Mouse (Mus musculus): ENCODE data around the gene Rabgef1. TPM values are rescaled to one million over a fixed set of nuclear protein-coding genes. Genes with fewer than 3 reads are reported as not detected.
A peak's percentile ranks its signal among the peaks of the same experiment; 100 is the strongest.

The Rabgef1 gene
- polyA plus RNA-seq, 1 experiment from 2014 or later: 28.6 TPM

- no peak for DNase-seq (ENCODE audit: low spot score)
Measured at GRCm38 (mm10) chr5:130228120-130228519, 56.5 kb downstream of the Rabgef1 start.

DNA sequence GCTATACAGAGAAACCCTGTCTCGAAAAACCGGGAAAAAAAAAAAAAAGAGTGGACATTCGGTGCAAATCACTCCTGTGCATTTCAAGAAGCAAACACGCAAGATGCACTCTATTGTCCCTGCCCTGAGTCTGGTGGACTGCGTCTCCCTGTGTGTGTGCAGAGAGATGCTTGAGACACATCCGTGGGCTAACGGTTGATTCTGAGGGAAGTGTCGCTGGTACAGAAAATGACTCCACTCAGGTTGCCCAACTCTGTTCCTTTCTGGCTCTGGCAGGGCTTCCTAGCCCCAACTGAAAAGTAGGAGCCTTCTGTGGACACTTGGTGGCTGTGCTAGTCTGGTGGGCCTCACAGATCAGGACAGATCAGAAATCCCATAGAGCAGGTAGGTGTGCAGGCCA lies 64.7 kb downstream of the Rabgef1 start:
- no peak for ATAC-seq (ENCODE audit: low FRiP score)
- DNase-seq (ENCODE audit: low spot score): no peak
- peaks cover 35% of the 10 kb centered on the region for H3K36me3 ChIP-seq (ENCODE audit: control insufficient read depth, insufficient read depth, low read length)
- no peak overlapping the region for H3K4me3 ChIP-seq (ENCODE audit: low read depth, low read length)
- H3K4me2 ChIP-seq (replicated peaks; ENCODE audit: low read depth, low read length): no peak overlapping the region
- no peak overlapping the region for H3K27ac ChIP-seq (ENCODE audit: low read depth, low read length)
- no peaks in the 10 kb centered on the region for H3K27me3 ChIP-seq (ENCODE audit: control insufficient read depth, insufficient read depth, low read length)
- H3K9me3 ChIP-seq (ENCODE audit: control insufficient read depth, low read length): no peaks in the 10 kb centered on the region
- no peaks in the 10 kb centered on the region for H3K4me1 ChIP-seq (replicated peaks; ENCODE audit: control insufficient read depth, insufficient read depth, low read length)
- H3K9ac ChIP-seq (ENCODE audit: low read depth, low read length): no peak overlapping the region
- 93% methylated on average over 8 of the region's 8 CpGs for WGBS

More at GRCm38 (mm10) chr5:130228120-130228519, 56.5 kb downstream of the Rabgef1 start:
- Histone ChIP-seq H3K4me3 (ENCODE audit: low read depth, low read length) (no peak overlapping the region), H3K27me3 (ENCODE audit: control insufficient read depth, insufficient read depth, low read length) (no peaks in the 10 kb centered on the region), H3K4me1 (replicated peaks; ENCODE audit: control insufficient read depth, insufficient read depth, low read length) (peaks cover 5% of the 10 kb centered on the region), H3K27ac (ENCODE audit: low read depth, low read length) (no peak overlapping the region), H3K4me2 (replicated peaks; ENCODE audit: low read depth, low read length) (no peak overlapping the region), H3K36me3 (ENCODE audit: control insufficient read depth, insufficient read depth, low read length) (peaks cover 13% of the 10 kb centered on the region), H3K9me3 (ENCODE audit: control insufficient read depth, low read length) (no peaks in the 10 kb centered on the region), H3K9ac (ENCODE audit: low read depth, low read length) (no peak overlapping the region)
- no peak for ATAC-seq (ENCODE audit: low FRiP score)
- 87% methylated on average over 4 of the region's 4 CpGs for WGBS

GRCm38 (mm10) chr5:130239236-130239635 lies 67.6 kb downstream of the Rabgef1 start:
- Histone ChIP-seq H3K36me3 (ENCODE audit: control insufficient read depth, insufficient read depth, low read length) (peaks cover 15% of the 10 kb centered on the region), H3K9me3 (ENCODE audit: control insufficient read depth, low read length) (no peaks in the 10 kb centered on the region), H3K27ac (ENCODE audit: low read depth, low read length) (no peak overlapping the region), H3K4me2 (replicated peaks; ENCODE audit: low read depth, low read length) (no peak overlapping the region), H3K9ac (ENCODE audit: low read depth, low read length) (no peak overlapping the region), H3K4me1 (replicated peaks; ENCODE audit: control insufficient read depth, insufficient read depth, low read length) (no peaks in the 10 kb centered on the region), H3K4me3 (ENCODE audit: low read depth, low read length) (no peak overlapping the region), H3K27me3 (ENCODE audit: control insufficient read depth, insufficient read depth, low read length) (no peaks in the 10 kb centered on the region)
- 92% methylated on average over 7 of the region's 7 CpGs for WGBS
- ATAC-seq (ENCODE audit: low FRiP score): no peak
- no peak for DNase-seq (ENCODE audit: low spot score)

DNA sequence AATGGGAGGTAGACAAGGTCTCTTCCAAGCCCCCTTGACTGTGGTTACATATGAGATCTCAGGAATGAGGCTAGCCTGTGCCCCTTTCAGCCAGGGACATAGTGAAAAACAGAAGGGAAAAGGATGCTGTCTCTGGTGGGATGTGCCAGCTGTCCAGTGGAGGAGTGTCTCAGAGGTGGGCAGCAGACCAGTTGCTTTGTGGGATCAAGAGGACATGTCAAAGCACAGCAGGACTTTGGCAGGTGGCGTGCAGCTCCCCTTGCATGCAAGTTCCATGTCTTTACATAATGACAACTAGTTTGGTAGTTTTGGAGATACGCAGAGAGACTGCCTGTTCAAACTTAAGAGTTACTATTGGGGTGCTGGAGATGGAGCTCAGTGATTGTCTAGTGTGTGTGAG lies 68.3 kb downstream of the Rabgef1 start:
- Histone ChIP-seq H3K36me3 (ENCODE audit: control insufficient read depth, insufficient read depth, low read length) (peaks cover 12% of the 10 kb centered on the region), H3K27me3 (ENCODE audit: control insufficient read depth, insufficient read depth, low read length) (no peaks in the 10 kb centered on the region)
- ATAC-seq (ENCODE audit: low FRiP score): no peak

GRCm38 (mm10) chr5:130241426-130241825 lies 69.8 kb downstream of the Rabgef1 start:
- no peak overlapping the region for H3K27ac ChIP-seq (ENCODE audit: low read depth, low read length)
- no peak overlapping the region for H3K4me3 ChIP-seq (ENCODE audit: low read depth, low read length)
- no peak for ATAC-seq (ENCODE audit: low FRiP score)

More for the DNA sequence above, 68.3 kb downstream of the Rabgef1 start:
- H3K9ac ChIP-seq (ENCODE audit: low read depth, low read length): no peak overlapping the region
- H3K4me3 ChIP-seq (ENCODE audit: low read depth, low read length): no peak overlapping the region
- no peak overlapping the region for H3K4me2 ChIP-seq (replicated peaks; ENCODE audit: low read depth, low read length)
- H3K9me3 ChIP-seq (ENCODE audit: control insufficient read depth, low read length): no peaks in the 10 kb centered on the region
- WGBS: 93% methylated on average over 2 of the region's 2 CpGs
- no peak overlapping the region for H3K27ac ChIP-seq (ENCODE audit: low read depth, low read length)
- H3K4me1 ChIP-seq (replicated peaks; ENCODE audit: control insufficient read depth, insufficient read depth, low read length): no peaks in the 10 kb centered on the region
- DNase-seq (ENCODE audit: low spot score): no peak

GRCm38 (mm10) chr5:130247823-130248222 lies 76.2 kb downstream of the Rabgef1 start:
- Histone ChIP-seq H3K9ac (ENCODE audit: low read depth, low read length) (no peak overlapping the region), H3K9me3 (ENCODE audit: control insufficient read depth, low read length) (no peaks in the 10 kb centered on the region), H3K36me3 (ENCODE audit: control insufficient read depth, insufficient read depth, low read length) (peaks cover 8% of the 10 kb centered on the region), H3K27me3 (ENCODE audit: control insufficient read depth, insufficient read depth, low read length) (no peaks in the 10 kb centered on the region), H3K27ac (ENCODE audit: low read depth, low read length) (no peak overlapping the region), H3K4me2 (replicated peaks; ENCODE audit: low read depth, low read length) (no peak overlapping the region), H3K4me1 (replicated peaks; ENCODE audit: control insufficient read depth, insufficient read depth, low read length) (no peaks in the 10 kb centered on the region), H3K4me3 (ENCODE audit: low read depth, low read length) (no peak overlapping the region)
- DNase-seq (ENCODE audit: low spot score): no peak
- ATAC-seq (ENCODE audit: low FRiP score): no peak
- WGBS: 95% methylated on average over 5 of the region's 5 CpGs

More at GRCm38 (mm10) chr5:130241426-130241825, 69.8 kb downstream of the Rabgef1 start:
- Histone ChIP-seq H3K4me1 (replicated peaks; ENCODE audit: control insufficient read depth, insufficient read depth, low read length) (no peaks in the 10 kb centered on the region), H3K36me3 (ENCODE audit: control insufficient read depth, insufficient read depth, low read length) (peaks cover 11% of the 10 kb centered on the region), H3K4me2 (replicated peaks; ENCODE audit: low read depth, low read length) (no peak overlapping the region), H3K27me3 (ENCODE audit: control insufficient read depth, insufficient read depth, low read length) (no peaks in the 10 kb centered on the region), H3K9ac (ENCODE audit: low read depth, low read length) (no peak overlapping the region), H3K9me3 (ENCODE audit: control insufficient read depth, low read length) (no peaks in the 10 kb centered on the region)
- no peak for DNase-seq (ENCODE audit: low spot score)
- WGBS: 95% methylated on average over 12 of the region's 12 CpGs

DNA sequence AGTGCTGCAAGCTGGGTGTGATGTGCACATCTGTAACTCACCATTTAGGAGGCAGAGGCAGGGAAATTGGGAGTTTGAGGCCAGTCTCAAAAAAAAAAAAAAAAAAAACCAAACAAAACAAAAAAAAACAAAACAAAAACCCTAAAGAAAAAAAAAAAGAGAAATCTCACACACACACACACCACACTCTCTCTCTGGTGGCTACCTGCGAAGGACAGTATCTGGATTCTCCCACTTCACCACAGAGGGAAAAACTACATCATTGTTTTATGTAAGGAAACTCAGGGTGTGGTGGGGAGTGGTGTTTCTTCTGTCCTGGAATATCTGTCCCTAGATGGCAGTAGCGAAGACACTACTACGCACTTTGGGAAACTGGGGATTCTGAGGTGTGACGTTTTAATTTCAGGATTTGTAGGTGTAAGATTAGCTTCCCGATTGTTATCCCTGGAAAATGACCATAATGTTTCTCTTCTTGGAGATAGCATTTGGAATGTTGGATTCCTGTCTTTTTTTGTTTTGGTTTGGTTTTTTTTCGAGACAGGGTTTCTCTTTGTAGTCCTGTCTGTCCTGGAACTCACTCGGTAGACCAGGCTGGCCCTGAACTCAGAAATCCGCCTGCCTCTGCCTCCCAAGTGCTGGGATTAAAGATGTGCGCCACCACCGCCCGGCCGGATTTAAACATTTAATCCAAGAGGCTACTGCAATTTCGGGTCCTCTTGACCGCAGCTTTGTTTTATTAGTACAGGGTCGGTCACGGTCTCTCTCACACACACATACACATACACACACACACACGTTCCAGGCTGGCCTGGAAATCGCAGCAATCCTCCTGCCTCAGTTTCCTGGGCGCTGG lies 82.8 kb downstream of the Rabgef1 start:
- ATAC-seq (ENCODE audit: low FRiP score): no peak

DNA sequence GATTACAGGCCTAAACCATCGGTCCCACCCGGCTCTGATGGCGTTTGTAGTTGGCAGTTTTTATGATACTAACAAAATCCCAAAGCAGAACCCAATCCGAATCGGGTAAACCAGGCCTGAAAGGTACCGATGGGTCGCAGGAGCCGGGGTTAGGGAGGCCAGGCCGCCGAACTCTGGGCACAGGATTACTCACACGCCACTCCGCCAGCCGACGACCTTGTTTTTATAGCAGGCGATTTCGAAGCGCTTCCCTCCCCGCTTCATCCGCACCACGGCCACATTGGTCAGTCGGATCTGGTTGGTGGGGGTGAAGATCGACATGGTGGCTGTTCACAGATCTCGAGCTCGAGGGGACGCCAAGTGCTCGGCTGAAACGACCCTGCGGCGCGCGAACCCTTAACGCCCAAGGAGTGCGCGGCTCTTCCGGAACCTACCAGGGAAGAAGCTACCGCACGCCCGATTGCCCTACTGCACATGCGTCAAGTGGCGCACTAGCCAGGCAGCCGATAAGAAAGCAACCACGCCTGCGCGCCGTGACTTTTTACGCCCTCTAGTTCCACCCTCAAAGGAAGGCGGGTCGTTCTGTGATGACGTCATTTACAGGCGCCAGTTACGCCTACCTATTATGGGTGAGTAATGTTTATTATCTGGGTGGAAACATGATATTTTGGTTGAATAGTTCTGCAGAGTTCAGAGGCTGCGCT lies 83.6 kb downstream of the Rabgef1 start, which contains the start of the genes Sbds and Tyw1:
Gene Sbds (minus strand): TSS at position 514 of the 704 bp plus-strand sequence.
Gene Tyw1 (plus strand): TSS at position 603 of the 704 bp plus-strand sequence.
- under 1% methylated on average over 52 of the region's 52 CpGs for WGBS
- DNase-seq (ENCODE audit: low spot score): peak; percentile 98

More for the DNA sequence above, 82.8 kb downstream of the Rabgef1 start:
- H3K4me1 ChIP-seq (replicated peaks; ENCODE audit: control insufficient read depth, insufficient read depth, low read length): no peaks in the 10 kb centered on the region
- peak overlapping the region; percentile 54 for H3K4me3 ChIP-seq (ENCODE audit: low read depth, low read length)
- no peaks in the 10 kb centered on the region; the same call in 1 of the 2 replicates for H3K36me3 ChIP-seq (ENCODE audit: control insufficient read depth, insufficient read depth, low read length)
- H3K9ac ChIP-seq (ENCODE audit: low read depth, low read length): peak overlapping the region; percentile 71
- H3K27ac ChIP-seq (ENCODE audit: low read depth, low read length): peak overlapping the region; percentile 56; the same call in 1 of the 2 replicates
- no peaks in the 10 kb centered on the region for H3K27me3 ChIP-seq (ENCODE audit: control insufficient read depth, insufficient read depth, low read length)
- H3K4me2 ChIP-seq (replicated peaks; ENCODE audit: low read depth, low read length): peak overlapping the region; percentile 68
- DNase-seq (ENCODE audit: low spot score): peak; percentile 44
- no peaks in the 10 kb centered on the region for H3K9me3 ChIP-seq (ENCODE audit: control insufficient read depth, low read length)
- 20% methylated on average over 19 of the region's 19 CpGs for WGBS

More for the DNA sequence above, 83.6 kb downstream of the Rabgef1 start, which contains the start of the genes Sbds and Tyw1:
- no peaks in the 10 kb centered on the region for H3K4me1 ChIP-seq (replicated peaks; ENCODE audit: control insufficient read depth, insufficient read depth, low read length)
- H3K9me3 ChIP-seq (ENCODE audit: control insufficient read depth, low read length): no peaks in the 10 kb centered on the region
- peak within 1 kb of the TSS; percentile 71 for H3K9ac ChIP-seq (ENCODE audit: low read depth, low read length)
- peak within 1 kb of the TSS; percentile 69 for H3K4me3 ChIP-seq (ENCODE audit: low read depth, low read length)
- no peaks in the 10 kb centered on the region for H3K27me3 ChIP-seq (ENCODE audit: control insufficient read depth, insufficient read depth, low read length)
- peak within 1 kb of the TSS; percentile 56 for H3K27ac ChIP-seq (ENCODE audit: low read depth, low read length)
- peak within 1 kb of the TSS; percentile 77 for H3K4me2 ChIP-seq (replicated peaks; ENCODE audit: low read depth, low read length)
- peak; percentile 89 for ATAC-seq (ENCODE audit: low FRiP score)
- no peaks in the 10 kb centered on the region; the same call in 1 of the 2 replicates for H3K36me3 ChIP-seq (ENCODE audit: control insufficient read depth, insufficient read depth, low read length)

Measured in hindbrain, embryonic 11.5 days (tissue).